22 mouse cellular contexts compared by ENCODE assay signal in genomic region chr14:124485261-124485660, GRCm38 (mm10).
DNase-seq lines count a peak whose midpoint lies in the region; ATAC-seq and TF ChIP-seq lines count a peak whose summit lies in the region.
"Had no signal": no experiment of that assay in that cellular context is flagged by ENCODE, and none has a peak within 500 bp of the region (broad histone marks: within the 10 kb centered on the region; RNA-seq: fewer than 3 reads in every experiment).

No protein-coding gene starts in this region.

- peak; percentile 34; the same call in 1 of the 2 replicates for ATAC-seq in frontal cortex, adult (ENCODE audit: low TSS enrichment)
- ATAC-seq in liver, embryonic 16.5 days (ENCODE audit: low read depth), result peak; percentile 53
- no peak for ATAC-seq in liver, embryonic 11.5 days (replicated peaks; ENCODE audit: low FRiP score)
- no peak for ATAC-seq in lung, postnatal 0 days
- ATAC-seq: activated CD4-positive, CD25-positive, alpha-beta regulatory T cell, adult 4 months; forebrain, embryonic 16.5 days; Patski had no signal

- H3K4me2 ChIP-seq in liver, embryonic 16.5 days (ENCODE audit: low read depth, low read length), result no peak overlapping the region
- no peak overlapping the region for H3K4me2 ChIP-seq in liver, embryonic 11.5 days
- H3K4me2 ChIP-seq in lung, postnatal 0 days (replicated peaks; ENCODE audit: low read depth, low read length), result no peak overlapping the region
- H3K4me2 ChIP-seq: embryonic facial prominence, embryonic 12.5 days; forebrain, embryonic 12.5 days; heart, embryonic 12.5 days; hindbrain, embryonic 14.5 days had no signal

- H3K27me3 ChIP-seq in liver, embryonic 16.5 days (ENCODE audit: control insufficient read depth, insufficient read depth, low read depth, low read length), result no peaks in the 10 kb centered on the region
- H3K27me3 ChIP-seq in liver, embryonic 11.5 days (replicated peaks; ENCODE audit: control insufficient read depth, insufficient read depth, low read length), result no peaks in the 10 kb centered on the region
- no peaks in the 10 kb centered on the region for H3K27me3 ChIP-seq in lung, postnatal 0 days (replicated peaks; ENCODE audit: insufficient read depth, low read length)
- H3K27me3 ChIP-seq: CH12.LX; embryonic facial prominence, embryonic 12.5 days; forebrain, embryonic 12.5 days; heart, embryonic 12.5 days; Patski had no signal

- H3K4me3 ChIP-seq in liver, embryonic 16.5 days (ENCODE audit: low read depth, low read length), result no peak overlapping the region
- H3K4me3 ChIP-seq in liver, embryonic 11.5 days (ENCODE audit: low read depth, low read length), result no peak overlapping the region
- H3K4me3 ChIP-seq in lung, postnatal 0 days (ENCODE audit: low read depth, low read length), result no peak overlapping the region
- no peak overlapping the region for H3K4me3 ChIP-seq in bone marrow macrophage, adult 2 months (ENCODE audit: insufficient read depth, low read length)
- H3K4me3 ChIP-seq: embryonic facial prominence, embryonic 12.5 days; forebrain, embryonic 12.5 days; gastrocnemius, adult 2 months; heart, embryonic 12.5 days; hindbrain, embryonic 10.5 days had no signal

- H3K27ac ChIP-seq in liver, embryonic 16.5 days (ENCODE audit: low read length), result no peak overlapping the region
- H3K27ac ChIP-seq in liver, embryonic 11.5 days (ENCODE audit: low read depth, low read length), result no peak overlapping the region
- H3K27ac ChIP-seq in lung, postnatal 0 days (ENCODE audit: low read length), result no peak overlapping the region
- peak overlapping the region; percentile 27; the same call in 1 of the 2 replicates for H3K27ac ChIP-seq in bone marrow macrophage, adult 2 months (ENCODE audit: insufficient read depth, low read depth, low read length)
- H3K27ac ChIP-seq: embryonic facial prominence, embryonic 12.5 days; forebrain, embryonic 12.5 days; gastrocnemius, adult 2 months; hindbrain, embryonic 10.5 days; hindbrain, embryonic 14.5 days had no signal

- no peak for TF ChIP-seq EP300 in lung, postnatal 0 days (IDR thresholded peaks at IDR 0.05)

- no peaks in the 10 kb centered on the region for H3K9me3 ChIP-seq in liver, embryonic 16.5 days (replicated peaks; ENCODE audit: control insufficient read depth, low read length)
- H3K9me3 ChIP-seq in liver, embryonic 11.5 days (ENCODE audit: control insufficient read depth, low read length), result no peaks in the 10 kb centered on the region
- no peaks in the 10 kb centered on the region for H3K9me3 ChIP-seq in lung, postnatal 0 days (ENCODE audit: low read length)
- H3K9me3 ChIP-seq: embryonic facial prominence, embryonic 12.5 days; forebrain, embryonic 12.5 days; heart, embryonic 12.5 days; hindbrain, embryonic 10.5 days had no signal

- H3K4me1 ChIP-seq in liver, embryonic 16.5 days (ENCODE audit: control insufficient read depth, low read depth, low read length), result no peaks in the 10 kb centered on the region
- H3K4me1 ChIP-seq in liver, embryonic 11.5 days (replicated peaks; ENCODE audit: control insufficient read depth, insufficient read depth, low read length), result no peaks in the 10 kb centered on the region
- no peaks in the 10 kb centered on the region for H3K4me1 ChIP-seq in lung, postnatal 0 days (ENCODE audit: insufficient read depth, low read depth, low read length)
- peaks cover 3% of the 10 kb centered on the region; the same call in 1 of the 2 replicates for H3K4me1 ChIP-seq in bone marrow macrophage, adult 2 months (ENCODE audit: control insufficient read depth, insufficient read depth, low read length)
- H3K4me1 ChIP-seq: embryonic facial prominence, embryonic 12.5 days; forebrain, embryonic 12.5 days; heart, embryonic 12.5 days; hindbrain, embryonic 10.5 days had no signal

- 46% methylated on average over 1 of the region's 1 CpGs for WGBS in liver, embryonic 16.5 days (ENCODE audit: insufficient replicate concordance)
- WGBS in liver, embryonic 11.5 days, result 66% methylated on average over 1 of the region's 1 CpGs
- 31% methylated on average over 1 of the region's 1 CpGs for WGBS in lung, postnatal 0 days

- TF ChIP-seq CTCF in lung, postnatal 0 days (IDR thresholded peaks at IDR 0.05), result no peak
- no peak for TF ChIP-seq CTCF in bone marrow macrophage, adult 2 months (IDR thresholded peaks at IDR 0.05; ENCODE audit: low read depth, low read length)

- no peak for TF ChIP-seq POLR2A in bone marrow macrophage, adult 2 months (IDR thresholded peaks at IDR 0.05; ENCODE audit: borderline replicate concordance, low read depth, low read length)

- H3K9ac ChIP-seq in liver, embryonic 16.5 days (ENCODE audit: low read depth, low read length), result no peak overlapping the region
- no peak overlapping the region for H3K9ac ChIP-seq in liver, embryonic 11.5 days (ENCODE audit: low read depth, low read length)
- H3K9ac ChIP-seq in lung, postnatal 0 days (replicated peaks; ENCODE audit: low read depth), result no peak overlapping the region
- H3K9ac ChIP-seq: embryonic facial prominence, embryonic 12.5 days; forebrain, embryonic 12.5 days; heart, embryonic 12.5 days; hindbrain, embryonic 14.5 days had no signal

- DNase-seq in frontal cortex, postnatal 36 days (ENCODE audit: low spot score in 2 of 2), result no peak
- DNase-seq in liver, embryonic 11.5 days (ENCODE audit: low spot score), result no peak
- DNase-seq in lung, postnatal 0 days (ENCODE audit: low spot score), result peak; percentile 40
- no peak for DNase-seq in lung, postnatal 10 days
- no peak for DNase-seq in ovary, postnatal 36 days (ENCODE audit: low spot score)
- DNase-seq: cerebellum, adult 11-12 months; cerebellum, adult 9-10 months; cerebellum, postnatal 25 days; gastrocnemius, adult 2 months; gastrocnemius, postnatal 25 days had no signal

- no peaks in the 10 kb centered on the region for H3K36me3 ChIP-seq in liver, embryonic 16.5 days (ENCODE audit: control insufficient read depth, insufficient read depth)
- H3K36me3 ChIP-seq in liver, embryonic 11.5 days (ENCODE audit: control insufficient read depth, insufficient read depth, low read length), result no peaks in the 10 kb centered on the region
- no peaks in the 10 kb centered on the region for H3K36me3 ChIP-seq in lung, postnatal 0 days (ENCODE audit: insufficient read depth, low read length)
- H3K36me3 ChIP-seq: embryonic facial prominence, embryonic 12.5 days; forebrain, embryonic 12.5 days; heart, embryonic 12.5 days; hindbrain, embryonic 10.5 days had no signal

Comparison
In these comparisons a context has a peak if more than half of its experiments do, and no peak if none do; other contexts are left out.
1. ATAC-seq: peak in frontal cortex, adult (single experiment) and liver, embryonic 16.5 days (single experiment); none in liver, embryonic 11.5 days (single experiment) and lung, postnatal 0 days (single experiment).